21 mouse cellular contexts compared by ENCODE assay signal in genomic region chr12:106931591-106931990, GRCm38 (mm10).
A peak's percentile ranks its signal among the peaks of the same experiment; 100 is the strongest.
DNase-seq lines count a peak whose midpoint lies in the region; ATAC-seq and TF ChIP-seq lines count a peak whose summit lies in the region.
"Had no signal": no experiment of that assay in that cellular context is flagged by ENCODE, and none has a peak within 500 bp of the region (broad histone marks: within the 10 kb centered on the region; RNA-seq: fewer than 3 reads in every experiment).

No protein-coding gene starts in this region.

- no peak overlapping the region for H3K9ac ChIP-seq in hindbrain, postnatal 0 days (replicated peaks; ENCODE audit: low read length)
- H3K9ac ChIP-seq in embryonic facial prominence, embryonic 14.5 days (ENCODE audit: low read depth, low read length) = no peak overlapping the region
- H3K9ac ChIP-seq in limb, embryonic 11.5 days (ENCODE audit: low read length) = no peak overlapping the region
- H3K9ac ChIP-seq: embryonic facial prominence, embryonic 12.5 days; forebrain, embryonic 13.5 days; forebrain, postnatal 0 days; heart, embryonic 12.5 days; hindbrain, embryonic 15.5 days had no signal

- no peak overlapping the region for H3K4me2 ChIP-seq in hindbrain, postnatal 0 days (ENCODE audit: low read depth, low read length)
- no peak overlapping the region for H3K4me2 ChIP-seq in embryonic facial prominence, embryonic 14.5 days (ENCODE audit: low read depth, low read length)
- no peak overlapping the region for H3K4me2 ChIP-seq in limb, embryonic 11.5 days (ENCODE audit: low read depth, severe bottlenecking)
- H3K4me2 ChIP-seq: embryonic facial prominence, embryonic 12.5 days; forebrain, embryonic 13.5 days; heart, embryonic 12.5 days; hindbrain, embryonic 15.5 days had no signal

- no peak for TF ChIP-seq CTCF in hindbrain, postnatal 0 days (IDR thresholded peaks at IDR 0.05; ENCODE audit: low read depth)

- no peak overlapping the region for H3K4me3 ChIP-seq in hindbrain, embryonic 10.5 days
- H3K4me3 ChIP-seq in hindbrain, postnatal 0 days (ENCODE audit: low read length) = no peak overlapping the region
- no peak overlapping the region for H3K4me3 ChIP-seq in embryonic facial prominence, embryonic 14.5 days (ENCODE audit: low read depth, low read length)
- H3K4me3 ChIP-seq in limb, embryonic 11.5 days (ENCODE audit: low read depth, low read length) = no peak overlapping the region
- H3K4me3 ChIP-seq: embryonic facial prominence, embryonic 12.5 days; forebrain, embryonic 13.5 days; gastrocnemius, adult 2 months; heart, embryonic 12.5 days; hindbrain, embryonic 15.5 days had no signal

- H3K9me3 ChIP-seq in hindbrain, embryonic 10.5 days = no peaks in the 10 kb centered on the region
- H3K9me3 ChIP-seq in hindbrain, postnatal 0 days (ENCODE audit: low read length) = no peaks in the 10 kb centered on the region
- no peaks in the 10 kb centered on the region for H3K9me3 ChIP-seq in embryonic facial prominence, embryonic 14.5 days (ENCODE audit: control insufficient read depth, low read length)
- H3K9me3 ChIP-seq in limb, embryonic 11.5 days (ENCODE audit: control insufficient read depth, low read length) = no peaks in the 10 kb centered on the region
- H3K9me3 ChIP-seq: embryonic facial prominence, embryonic 12.5 days; forebrain, embryonic 13.5 days; heart, embryonic 12.5 days; hindbrain, embryonic 15.5 days had no signal

- 0 out of 2 replicates have a peak overlapping the region, but pooled peaks have one; percentile 8 for H3K27ac ChIP-seq in hindbrain, embryonic 10.5 days
- no peak overlapping the region for H3K27ac ChIP-seq in hindbrain, postnatal 0 days
- H3K27ac ChIP-seq in embryonic facial prominence, embryonic 14.5 days (replicated peaks; ENCODE audit: low read depth, low read length) = no peak overlapping the region
- H3K27ac ChIP-seq in limb, embryonic 11.5 days (replicated peaks; ENCODE audit: low read depth, low read length) = no peak overlapping the region; the same call in 1 of the 2 replicates
- H3K27ac ChIP-seq: embryonic facial prominence, embryonic 12.5 days; forebrain, embryonic 13.5 days; gastrocnemius, adult 2 months; hindbrain, embryonic 15.5 days had no signal

- H3K27me3 ChIP-seq in hindbrain, embryonic 10.5 days (ENCODE audit: insufficient read depth, poor library complexity, severe bottlenecking) = no peaks in the 10 kb centered on the region
- no peaks in the 10 kb centered on the region for H3K27me3 ChIP-seq in hindbrain, postnatal 0 days (ENCODE audit: insufficient read depth, low read length)
- no peaks in the 10 kb centered on the region for H3K27me3 ChIP-seq in embryonic facial prominence, embryonic 14.5 days (replicated peaks; ENCODE audit: control insufficient read depth, insufficient read depth, low read length)
- H3K27me3 ChIP-seq in limb, embryonic 11.5 days (ENCODE audit: control insufficient read depth, insufficient read depth, low read length) = no peaks in the 10 kb centered on the region
- H3K27me3 ChIP-seq: CH12.LX; embryonic facial prominence, embryonic 12.5 days; forebrain, embryonic 13.5 days; heart, embryonic 12.5 days; hindbrain, embryonic 15.5 days; Patski had no signal

- H3K4me1 ChIP-seq in hindbrain, embryonic 10.5 days (replicated peaks) = 0 out of 2 replicates have a peak, but pooled peaks cover 15% of the 10 kb centered on the region
- H3K4me1 ChIP-seq in hindbrain, postnatal 0 days (ENCODE audit: insufficient read depth, low read length) = 0 out of 2 replicates have a peak, but pooled peaks cover 4% of the 10 kb centered on the region
- peaks cover 11% of the 10 kb centered on the region; the same call in 1 of the 2 replicates for H3K4me1 ChIP-seq in embryonic facial prominence, embryonic 14.5 days (ENCODE audit: control insufficient read depth, insufficient read depth, low read length)
- peaks cover 6% of the 10 kb centered on the region; the same call in 1 of the 2 replicates for H3K4me1 ChIP-seq in limb, embryonic 11.5 days (ENCODE audit: control insufficient read depth, insufficient read depth, low read length)

- no peak for ATAC-seq in hindbrain, postnatal 0 days
- no peak for ATAC-seq in embryonic facial prominence, embryonic 14.5 days (ENCODE audit: low read depth)
- ATAC-seq in limb, embryonic 11.5 days (ENCODE audit: insufficient number of reproducible peaks, low FRiP score, low TSS enrichment, low read depth) = 0 out of 2 replicates have a peak, but pooled peaks have one; percentile 44
- ATAC-seq: activated CD4-positive, CD25-positive, alpha-beta regulatory T cell, adult 4 months; forebrain, embryonic 13.5 days; forebrain, postnatal 0 days; inflammation-experienced regulatory T-cells, adult 6 months; Patski had no signal

- DNase-seq in hindbrain, embryonic 10.5 days (ENCODE audit: low spot score) = no peak
- no peak for DNase-seq in hindbrain, postnatal 0 days (ENCODE audit: low spot score)
- DNase-seq in embryonic facial prominence, embryonic 14.5 days (ENCODE audit: low spot score) = peak; percentile 51
- DNase-seq in limb, embryonic 11.5 days (ENCODE audit: low spot score) = peak; percentile 59
- no peak for DNase-seq in testis, postnatal 10 days (ENCODE audit: low spot score)
- no peak for DNase-seq in lung, postnatal 4 days
- DNase-seq: adrenal gland, postnatal 14 days; cerebellum, adult 18-20 months; cerebellum, adult 9-11 months; cerebellum, postnatal 36 days; forebrain, postnatal 0 days; gastrocnemius, adult 2 months; gastrocnemius, postnatal 25 days had no signal

- no peaks in the 10 kb centered on the region for H3K36me3 ChIP-seq in hindbrain, embryonic 10.5 days
- H3K36me3 ChIP-seq in hindbrain, postnatal 0 days (ENCODE audit: insufficient read depth, low read length) = no peaks in the 10 kb centered on the region
- no peaks in the 10 kb centered on the region for H3K36me3 ChIP-seq in embryonic facial prominence, embryonic 14.5 days (ENCODE audit: control insufficient read depth, insufficient read depth, low read length)
- no peaks in the 10 kb centered on the region for H3K36me3 ChIP-seq in limb, embryonic 11.5 days (ENCODE audit: control insufficient read depth, insufficient read depth, low read length)
- H3K36me3 ChIP-seq: embryonic facial prominence, embryonic 12.5 days; heart, embryonic 12.5 days; hindbrain, embryonic 15.5 days had no signal

- 61% methylated on average over 3 of the region's 3 CpGs for WGBS in hindbrain, embryonic 10.5 days
- 49% methylated on average over 3 of the region's 3 CpGs for WGBS in hindbrain, postnatal 0 days
- WGBS in embryonic facial prominence, embryonic 14.5 days = 48% methylated on average over 3 of the region's 3 CpGs
- 31% methylated on average over 3 of the region's 3 CpGs for WGBS in limb, embryonic 11.5 days

Comparison
In these comparisons a context has a peak if more than half of its experiments do, and no peak if none do; other contexts are left out.
1. DNase-seq: peak in embryonic facial prominence, embryonic 14.5 days (single experiment) and limb, embryonic 11.5 days (single experiment); none in hindbrain, embryonic 10.5 days (single experiment), hindbrain, postnatal 0 days (single experiment), testis, postnatal 10 days (single experiment) and lung, postnatal 4 days (0 of 2).